In the genomic region with DNA sequence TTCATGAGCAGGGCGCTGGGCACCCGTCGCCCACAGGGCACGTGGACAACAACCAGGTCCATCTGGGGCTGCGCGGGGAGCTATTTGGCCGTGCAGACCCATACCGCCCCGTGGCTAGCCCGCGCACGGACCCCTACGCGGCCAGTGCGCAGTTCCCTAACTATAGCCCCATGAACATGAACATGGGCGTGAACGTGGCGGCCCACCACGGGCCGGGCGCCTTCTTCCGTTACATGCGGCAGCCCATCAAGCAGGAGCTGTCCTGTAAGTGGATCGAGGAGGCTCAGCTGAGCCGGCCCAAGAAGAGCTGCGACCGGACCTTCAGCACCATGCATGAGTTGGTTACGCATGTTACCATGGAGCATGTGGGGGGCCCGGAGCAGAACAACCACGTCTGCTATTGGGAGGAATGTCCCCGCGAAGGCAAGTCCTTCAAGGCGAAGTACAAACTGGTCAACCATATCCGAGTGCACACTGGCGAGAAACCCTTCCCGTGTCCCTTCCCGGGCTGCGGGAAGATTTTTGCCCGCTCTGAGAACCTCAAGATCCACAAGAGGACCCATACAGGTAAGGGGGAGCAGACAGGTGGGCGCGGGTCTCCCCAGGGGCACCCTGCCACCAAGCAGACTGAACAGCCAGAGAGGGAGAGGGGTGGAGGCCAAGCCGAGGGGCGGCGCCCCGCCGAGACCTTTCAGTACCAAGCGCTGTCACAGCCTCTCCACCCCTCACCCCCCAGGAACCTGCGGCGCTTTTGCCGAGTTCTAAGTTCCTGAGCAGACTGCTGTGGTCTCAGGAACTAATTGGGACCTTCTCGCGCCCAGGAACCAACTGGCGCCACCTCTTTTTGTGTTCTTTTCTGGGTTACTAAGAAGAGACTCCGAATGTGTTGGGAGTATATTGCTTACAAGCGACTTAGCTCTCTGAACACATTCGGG, we compare ENCODE assay signal across 9 mouse cellular contexts. TPM values are rescaled to one million over a fixed set of nuclear protein-coding genes. Genes with fewer than 3 reads are reported as not detected.
DNase-seq lines count a peak whose midpoint lies in the region; ATAC-seq and TF ChIP-seq lines count a peak whose summit lies in the region.
"Had no signal": no experiment of that assay in that cellular context is flagged by ENCODE, and none has a peak within 500 bp of the region (broad histone marks: within the 10 kb centered on the region; RNA-seq: fewer than 3 reads in every experiment).

No protein-coding gene starts in this region.

- H3K9ac ChIP-seq in heart, embryonic 16.5 days (ENCODE audit: low read length): no peak overlapping the region
- H3K9ac ChIP-seq in forebrain, embryonic 14.5 days (ENCODE audit: low read length): peak overlapping the region; percentile 70
- H3K9ac ChIP-seq in midbrain, embryonic 14.5 days (replicated peaks; ENCODE audit: low read length): peak overlapping the region; percentile 62

- no peak for ATAC-seq in heart, embryonic 16.5 days (replicated peaks; ENCODE audit: extremely low read depth, insufficient read depth, low FRiP score)
- 0 out of 2 replicates have a peak, but pooled peaks have one; percentile 0 for ATAC-seq in forebrain, embryonic 14.5 days
- no peak for ATAC-seq in midbrain, embryonic 14.5 days (ENCODE audit: low FRiP score, low TSS enrichment)
- ATAC-seq: Patski had no signal

- peak overlapping the region; percentile 53 for H3K4me3 ChIP-seq in heart, embryonic 16.5 days (ENCODE audit: low read length)
- H3K4me3 ChIP-seq in forebrain, embryonic 14.5 days (ENCODE audit: low read depth, low read length): peak overlapping the region; percentile 41
- peak overlapping the region; percentile 45 for H3K4me3 ChIP-seq in midbrain, embryonic 14.5 days (replicated peaks; ENCODE audit: low read depth, low read length)

- intact Hi-C loops in heart, postnatal 25 days (cut with DNase I): no loop called here

- peak overlapping the region; percentile 74 for H3K4me2 ChIP-seq in heart, embryonic 16.5 days (ENCODE audit: low read depth, low read length)
- peak overlapping the region; percentile 54 for H3K4me2 ChIP-seq in forebrain, embryonic 14.5 days (ENCODE audit: low read length)
- peak overlapping the region; percentile 58 for H3K4me2 ChIP-seq in midbrain, embryonic 14.5 days (ENCODE audit: low read length)

- H3K36me3 ChIP-seq in heart, embryonic 16.5 days (ENCODE audit: control insufficient read depth, insufficient read depth): no peaks in the 10 kb centered on the region
- no peaks in the 10 kb centered on the region for H3K36me3 ChIP-seq in forebrain, embryonic 14.5 days (ENCODE audit: control insufficient read depth, insufficient read depth, low read length)
- H3K36me3 ChIP-seq in midbrain, embryonic 14.5 days (ENCODE audit: control insufficient read depth, insufficient read depth, low read length): no peaks in the 10 kb centered on the region

- H3K27ac ChIP-seq in heart, embryonic 16.5 days (ENCODE audit: low read length): no peak overlapping the region
- peak overlapping the region; percentile 85 for H3K27ac ChIP-seq in forebrain, embryonic 14.5 days (ENCODE audit: low read depth, low read length)
- peak overlapping the region; percentile 79 for H3K27ac ChIP-seq in midbrain, embryonic 14.5 days (replicated peaks; ENCODE audit: low read depth, low read length)

- 14% methylated on average over 56 of the region's 56 CpGs for WGBS in heart, embryonic 16.5 days
- 31% methylated on average over 54 of the region's 56 CpGs for WGBS in forebrain, embryonic 14.5 days
- WGBS in midbrain, embryonic 14.5 days: 26% methylated on average over 56 of the region's 56 CpGs

- TF ChIP-seq CTCF in brain, embryonic 14.5 days (IDR thresholded peaks at IDR 0.05; ENCODE audit: borderline replicate concordance, extremely low read depth, insufficient read depth, insufficient read length): no peak

- DNase-seq in heart, postnatal 25 days (ENCODE audit: low spot score): no peak
- DNase-seq in brain, embryonic 14.5 days (ENCODE audit: low read depth): peak; percentile 49
- no peak for DNase-seq in forebrain, embryonic 14.5 days (ENCODE audit: low spot score)
- no peak for DNase-seq in midbrain, embryonic 14.5 days
- DNase-seq in right cerebral cortex, adult 18-20 months: no peak
- DNase-seq in urinary bladder, adult 2 months (ENCODE audit: low spot score): no peak
- no peak for DNase-seq in adrenal gland, postnatal 36 days

- peaks cover 3% of the 10 kb centered on the region; the same call in 1 of the 2 replicates for H3K9me3 ChIP-seq in heart, embryonic 16.5 days (replicated peaks; ENCODE audit: control insufficient read depth, low read length)
- H3K9me3 ChIP-seq in forebrain, embryonic 14.5 days (replicated peaks; ENCODE audit: control insufficient read depth, low read length): no peaks in the 10 kb centered on the region
- no peaks in the 10 kb centered on the region for H3K9me3 ChIP-seq in midbrain, embryonic 14.5 days (ENCODE audit: control insufficient read depth, low read length)

- TF ChIP-seq POLR2A in brain, embryonic 14.5 days (IDR thresholded peaks at IDR 0.05; ENCODE audit: borderline replicate concordance, extremely low read depth, insufficient read depth, insufficient read length, poor library complexity, severe bottlenecking): no peak

- peaks cover 42% of the 10 kb centered on the region for H3K27me3 ChIP-seq in heart, embryonic 16.5 days (ENCODE audit: control insufficient read depth, insufficient read depth, low read length)
- no peaks in the 10 kb centered on the region; the same call in 1 of the 2 replicates for H3K27me3 ChIP-seq in forebrain, embryonic 14.5 days (replicated peaks; ENCODE audit: control insufficient read depth, insufficient read depth, low read length)
- H3K27me3 ChIP-seq in midbrain, embryonic 14.5 days (ENCODE audit: control insufficient read depth, insufficient read depth, low read length): 0 out of 2 replicates have a peak, but pooled peaks cover 3% of the 10 kb centered on the region

- no peaks in the 10 kb centered on the region; the same call in 1 of the 2 replicates for H3K4me1 ChIP-seq in heart, embryonic 16.5 days (ENCODE audit: control insufficient read depth, insufficient read depth, low read length)
- no peaks in the 10 kb centered on the region for H3K4me1 ChIP-seq in forebrain, embryonic 14.5 days (ENCODE audit: control insufficient read depth, insufficient read depth, low read length)
- no peaks in the 10 kb centered on the region for H3K4me1 ChIP-seq in midbrain, embryonic 14.5 days (ENCODE audit: control insufficient read depth, insufficient read depth, low read length)

RNA-seq across cellular contexts. Expression of a gene that starts 9.4 kb away (rescaled TPM):
- 0.05 TPM in 1 of 2 replicates, not detected in the other for polyA plus RNA-seq in heart, embryonic 16.5 days (2015; fragmentation: Nextera tagmentation; extraction: Ambion mirVana)
- total RNA-seq in heart, postnatal 25 days (2021): not detected
- polyA plus RNA-seq in brain, embryonic 14.5 days (2012; rRNA removed): 21.8 and 33.6 TPM in 2 replicates
- 19.4 and 19.8 TPM in 2 replicates for polyA plus RNA-seq in forebrain, embryonic 14.5 days (2014; fragmentation: Nextera tagmentation; extraction: Ambion mirVana)
- 19.9 and 26.9 TPM in 2 replicates for polyA plus RNA-seq in midbrain, embryonic 14.5 days (2014; fragmentation: Nextera tagmentation; extraction: Ambion mirVana)
- not detected in 2 replicates for polyA plus RNA-seq in urinary bladder, adult 2 months (2012; rRNA removed)
- not detected for total RNA-seq in adrenal gland, postnatal 36 days (2021)
- polyA plus RNA-seq: Patski had no signal

Comparison
In these comparisons a context has a peak if more than half of its experiments do, and no peak if none do; other contexts are left out.
1. RNA of a gene that starts 9.4 kb away (polyA plus RNA-seq): 21.8 to 33.6 TPM in brain, embryonic 14.5 days, 19.9 to 26.9 TPM in midbrain, embryonic 14.5 days and 19.4 to 19.8 TPM in forebrain, embryonic 14.5 days; 0.05 TPM in heart, embryonic 16.5 days and not detected in urinary bladder, adult 2 months; every median in the first group is over 10 times any median in the second.
2. Peak in every context shown above with its lines, with median percentiles within 50 percentile points of each other: H3K4me2 ChIP-seq and H3K4me3 ChIP-seq.